Mouse (Mus musculus) liver, embryonic 14.5 days (tissue): ENCODE measurements around the gene Chga.

Experiments
- CTCF ChIP-seq: IDR thresholded peaks from 2 replicates; pipeline ENCODE4 v1.5.1; 2016; ENCODE audit warnings: antibody characterized with exemption, low read depth, control low read depth
- EP300 ChIP-seq: IDR thresholded peaks from 2 replicates; pipeline ENCODE4 v1.6.1; 2016; ENCODE audit warnings: antibody characterized with exemption, low read depth

GRCm38 (mm10) chr12:102594627-102595026 lies 39.9 kb downstream of the Chga start:
- TF ChIP-seq CTCF: no peak
- no peak for TF ChIP-seq EP300
